Mouse (Mus musculus): ENCODE data around the gene 1700020L24Rik.

DNA sequence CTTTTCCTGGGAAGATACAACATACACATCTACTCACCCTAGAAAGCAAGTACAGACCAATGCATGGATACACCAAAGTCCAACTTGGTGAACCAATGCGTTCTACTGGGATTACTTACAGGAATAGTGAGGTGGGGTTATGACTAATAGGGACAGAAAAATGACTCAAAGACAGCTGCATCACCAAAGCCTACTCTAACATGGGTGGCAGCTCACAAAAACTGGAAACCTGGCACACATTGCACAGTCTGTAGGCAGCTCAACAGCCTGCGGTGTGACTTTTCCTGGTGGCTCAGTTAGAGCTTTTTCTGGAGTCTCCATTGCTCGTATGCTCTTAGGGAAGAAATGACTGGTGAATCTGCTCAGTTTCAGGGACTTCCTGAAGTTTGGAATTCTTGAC, 31.3 kb downstream of the 1700020L24Rik start:
- TF ChIP-seq CTCF (IDR thresholded peaks at IDR 0.05; ENCODE audit: low read depth, low read length) (no peak), POLR2A (IDR thresholded peaks at IDR 0.05; ENCODE audit: borderline replicate concordance, low read depth, low read length) (no peak)
